Mouse (Mus musculus): ENCODE data around the gene Psg28. TPM values are rescaled to one million over a fixed set of nuclear protein-coding genes. Genes with fewer than 3 reads are reported as not detected.

Psg28 gene
- not detected for total RNA-seq (2023)

DNA sequence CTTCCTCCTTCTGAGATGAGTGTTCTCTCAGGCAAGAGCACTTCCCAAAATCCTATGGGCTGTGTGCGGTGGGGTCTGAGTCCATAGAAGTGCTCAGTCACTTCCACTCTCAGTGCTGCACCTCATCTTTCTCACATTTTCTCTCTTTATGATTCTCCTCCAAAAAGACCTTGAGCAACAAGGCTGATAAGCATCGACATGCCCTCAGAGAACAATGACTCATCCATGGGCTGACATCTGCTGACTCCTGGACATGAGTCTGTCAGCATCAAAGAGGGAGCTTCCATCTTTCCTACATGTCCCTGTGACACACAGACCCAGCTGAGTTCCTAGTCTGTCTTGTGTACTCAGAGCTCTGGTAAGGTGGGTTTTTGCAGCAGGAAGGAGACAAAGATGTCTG lies at the start of gene Psg28:
Gene Psg28 (minus strand): TSS at position 101 of the 400 bp plus-strand sequence.

Other genes with a start within 250 kb of the Psg28 start
- not detected for gene Mill1, start 186.7 kb downstream of the Psg28 start, total RNA-seq (2023)
- gene Psg18, start 77.0 kb downstream of the Psg28 start, total RNA-seq (2023) = not detected
- gene Psg26, start 52.1 kb upstream of the Psg28 start, total RNA-seq (2023) = not detected
- not detected for gene Psg25, start 100.2 kb upstream of the Psg28 start, total RNA-seq (2023)
- gene Psg27, start 135.3 kb upstream of the Psg28 start, total RNA-seq (2023) = not detected
- not detected for gene Psg23, start 184.5 kb upstream of the Psg28 start, total RNA-seq (2023)
- not detected for gene Psg21, start 224.7 kb upstream of the Psg28 start, total RNA-seq (2023)

Data from T-cell, adult 66 days (primary cell).